Mouse (Mus musculus) embryo, embryonic 10.5 days (tissue): Measurements from ENCODE around the gene Gng7.

Experiments
- DNase-seq: peaks from one replicate; pipeline ENCODE4 v3.0.0-alpha.2; 2015; ENCODE audit warnings: low spot score

Gene Gng7

DNA sequence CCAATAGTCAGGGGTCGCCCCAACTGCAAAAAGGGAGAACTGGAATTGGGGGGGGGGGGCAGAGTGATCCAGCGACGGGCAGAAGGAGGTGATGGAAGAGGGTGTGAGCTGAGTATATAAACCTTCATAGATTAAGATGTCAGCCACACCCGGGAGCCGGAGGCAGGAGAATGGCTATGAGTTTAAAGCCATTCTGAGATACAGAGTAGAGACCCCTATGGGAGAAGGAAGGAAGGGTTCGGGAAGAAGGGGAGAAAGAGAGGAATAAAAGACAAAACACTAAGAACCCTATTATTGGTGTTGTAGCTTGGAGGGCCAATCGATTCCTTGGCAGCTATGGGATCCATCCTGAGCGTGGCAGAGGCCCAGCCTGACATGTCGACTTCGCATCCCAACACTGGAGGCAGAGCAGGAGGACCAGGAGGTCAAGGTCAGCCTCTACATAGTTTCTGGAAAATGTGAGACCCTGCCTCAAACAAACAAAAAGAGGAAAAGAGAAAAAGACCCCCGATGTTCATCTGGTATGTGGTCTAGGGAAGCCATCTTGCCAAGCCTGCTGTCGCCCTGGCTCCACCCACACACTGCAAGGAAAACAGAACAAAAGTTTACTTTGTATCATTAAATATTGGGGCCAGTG lies 11.0 kb upstream of the Gng7 start, which contains the start of gene Diras1:
TSS of gene Diras1 (minus strand) at position 24 of the 637 bp plus-strand sequence.
- no peak for DNase-seq

DNA sequence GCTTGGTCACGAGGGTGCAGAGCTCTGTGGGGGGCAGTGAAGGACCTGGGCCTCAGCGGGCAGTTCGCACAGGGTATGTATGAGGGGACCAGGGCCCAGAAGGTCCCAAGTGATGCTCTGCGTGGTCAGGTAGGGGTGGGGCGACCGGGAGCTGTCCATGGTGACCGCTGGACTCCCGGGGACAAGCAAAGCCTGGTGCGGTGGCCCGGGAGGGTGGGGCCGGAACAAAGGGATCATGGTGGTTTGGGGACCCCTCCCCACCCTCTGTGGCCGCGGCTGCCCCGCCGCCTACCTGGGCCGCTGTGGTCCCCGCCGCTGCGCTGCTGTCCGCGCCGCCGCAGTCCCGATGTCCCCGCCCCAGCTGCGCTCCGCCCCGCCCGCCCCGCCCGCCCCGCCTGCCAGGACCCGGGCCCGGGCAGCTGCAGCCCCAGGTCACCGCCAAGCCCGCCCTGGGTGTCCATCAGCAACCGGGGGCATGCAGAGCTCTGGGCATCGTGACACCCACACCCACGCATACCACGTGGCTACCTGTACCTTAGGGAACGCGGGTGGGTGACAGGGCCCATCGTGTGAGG lies 10.4 kb upstream of the Gng7 start:
- DNase-seq: peak; percentile 15

DNA sequence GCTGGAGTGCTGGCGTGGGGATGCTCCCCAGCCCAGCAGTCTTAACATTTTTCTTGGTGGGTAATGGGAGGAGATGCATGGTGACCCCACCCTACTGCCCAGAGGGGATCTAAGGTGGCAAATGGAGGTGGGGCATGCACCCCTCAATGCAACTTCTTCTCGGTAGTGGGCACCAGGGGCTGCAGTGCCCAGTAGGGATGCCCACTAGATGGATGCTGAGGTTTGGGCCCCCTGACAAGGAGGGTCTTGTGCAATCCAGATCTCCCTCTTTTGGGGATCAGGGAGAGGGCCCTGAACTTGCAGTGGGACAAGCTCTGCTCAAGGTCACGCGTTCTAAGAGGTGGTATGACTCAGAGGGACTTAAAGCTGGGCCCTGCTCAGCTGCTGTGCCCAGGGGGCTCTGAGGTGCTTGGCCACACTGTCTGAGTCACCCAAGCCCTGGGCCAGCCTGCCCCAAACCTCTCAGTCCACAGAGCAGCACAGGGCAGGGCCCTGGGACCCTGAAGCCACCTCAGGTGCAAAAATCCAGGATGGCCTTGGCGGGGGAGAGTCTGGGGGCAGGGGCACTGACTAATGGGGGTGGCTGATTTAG lies 9.7 kb upstream of the Gng7 start:
- no peak for DNase-seq

DNA sequence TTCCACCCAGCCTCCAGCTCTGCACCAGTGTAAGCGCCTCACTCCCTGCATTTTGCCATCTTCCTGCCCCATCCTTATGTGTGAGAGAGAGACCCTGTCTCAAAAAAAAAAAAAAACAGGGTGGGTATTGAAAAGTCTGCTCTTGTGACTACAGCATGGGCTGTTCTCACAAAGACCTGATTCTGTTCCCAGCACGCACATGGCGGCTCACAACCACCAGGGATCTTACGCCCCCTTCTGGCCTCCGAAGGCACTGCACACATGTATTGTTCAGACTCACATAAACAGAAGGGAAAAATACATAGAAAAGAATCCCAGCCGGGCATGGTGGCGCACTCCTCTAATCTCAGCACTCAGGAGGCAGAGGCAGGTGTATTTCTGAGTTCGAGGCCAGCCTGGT lies 8.0 kb upstream of the Gng7 start:
- no peak for DNase-seq

DNA sequence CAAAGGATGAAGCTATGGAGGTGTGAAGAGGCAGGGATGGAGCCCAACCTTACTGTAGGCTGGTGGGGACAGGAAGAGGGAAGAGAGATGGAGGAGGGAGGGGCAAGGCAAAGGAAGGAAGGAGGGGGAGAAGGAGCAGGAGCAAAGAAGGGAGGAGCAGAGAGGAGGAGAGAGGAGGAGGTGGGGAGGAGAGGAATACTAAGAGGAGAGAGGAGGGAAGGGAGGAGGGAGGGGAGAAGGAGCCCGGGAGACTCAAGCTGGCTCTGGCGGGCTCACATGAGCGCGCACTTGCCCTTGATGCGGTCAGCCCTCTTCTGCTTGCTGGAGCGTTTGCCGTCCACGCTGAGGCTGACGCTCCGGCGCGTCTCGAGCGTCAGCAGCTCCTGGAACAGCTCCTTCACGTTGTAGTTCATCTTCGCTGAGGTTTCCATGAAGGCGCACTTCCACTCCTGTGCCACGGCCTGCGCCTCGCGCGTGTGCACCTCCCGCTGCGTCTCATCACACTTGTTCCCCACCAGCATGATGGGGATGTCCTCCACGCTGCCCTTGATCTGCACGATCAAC lies 6.9 kb upstream of the Gng7 start:
- no peak for DNase-seq

DNA sequence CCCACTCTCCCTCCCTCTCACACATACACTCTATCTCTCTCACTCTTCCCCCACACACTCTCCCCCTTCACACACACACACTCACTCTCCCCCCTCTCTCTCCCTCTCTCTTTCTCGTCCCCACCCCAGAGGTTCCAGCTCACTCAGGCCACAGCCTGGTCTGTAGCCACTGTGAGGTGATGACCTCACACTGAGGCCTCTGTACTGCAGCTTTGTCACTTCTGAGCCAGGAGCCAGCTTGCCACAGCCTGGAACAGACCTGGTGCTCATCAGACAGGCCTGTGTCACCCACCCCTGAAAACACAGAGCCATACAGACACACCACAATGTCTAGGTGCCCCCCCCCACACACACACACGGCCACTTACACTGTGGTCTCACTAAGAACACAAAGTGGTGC lies 5.5 kb upstream of the Gng7 start:
- no peak for DNase-seq

DNA sequence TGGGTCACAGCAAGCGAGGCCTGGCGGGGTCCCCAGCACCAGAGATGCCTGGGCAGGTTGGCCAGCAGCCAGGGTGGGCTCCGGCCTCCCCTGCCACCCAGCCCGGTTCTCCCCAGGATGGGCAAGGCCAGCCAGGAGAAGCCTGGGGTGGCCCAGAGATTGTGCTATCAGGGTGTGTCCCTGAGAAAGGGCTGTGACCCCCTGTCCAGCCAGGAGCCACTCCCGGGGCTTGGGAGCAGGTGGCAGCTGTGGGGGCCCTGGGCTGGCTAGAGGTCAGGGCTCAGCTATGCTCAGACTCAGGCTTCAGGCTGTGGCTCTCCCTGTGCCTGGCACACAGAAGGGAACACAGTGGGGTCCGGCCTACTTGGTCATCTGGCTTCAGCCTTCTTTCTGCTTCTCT lies 4.9 kb upstream of the Gng7 start:
- no peak for DNase-seq

DNA sequence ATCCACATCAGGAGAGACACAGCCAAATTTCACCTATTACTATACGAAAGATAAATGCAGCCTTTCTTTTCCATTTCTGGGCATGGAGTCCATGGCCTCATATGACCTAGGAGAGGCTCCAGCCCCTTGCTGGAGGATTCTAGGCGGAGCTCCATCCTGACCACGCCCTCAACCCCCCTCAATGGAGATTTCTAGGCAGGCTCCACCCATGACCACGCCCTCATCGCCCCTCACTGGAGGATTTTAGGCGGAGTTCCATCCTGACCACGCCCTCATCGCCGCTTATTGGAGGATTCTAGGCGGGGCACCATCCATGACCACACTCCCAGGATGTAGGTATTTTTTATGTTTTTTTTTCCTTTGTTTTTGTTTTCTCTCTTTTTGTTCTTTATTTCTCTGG lies 3.6 kb upstream of the Gng7 start:
- DNase-seq: peak; percentile 64

DNA sequence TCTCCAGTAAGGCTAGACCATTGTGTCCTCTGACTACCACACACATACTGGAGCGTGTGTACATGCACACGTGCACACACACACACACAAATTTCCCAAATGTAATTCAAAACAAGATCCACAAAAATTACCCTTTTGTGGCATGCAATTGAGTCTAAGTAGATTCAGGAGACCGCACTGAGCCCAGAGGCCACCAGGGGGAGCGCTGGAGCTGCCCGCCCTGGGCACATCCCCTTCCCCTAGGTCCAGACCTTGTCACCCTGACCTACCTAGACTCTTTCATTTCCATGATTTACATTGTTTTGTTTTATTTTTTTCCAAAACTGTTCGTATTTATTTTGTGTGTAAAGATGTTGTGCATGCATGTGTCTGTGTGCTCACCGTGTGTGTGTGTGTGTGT lies 1.9 kb upstream of the Gng7 start:
- peak; percentile 68 for DNase-seq

DNA sequence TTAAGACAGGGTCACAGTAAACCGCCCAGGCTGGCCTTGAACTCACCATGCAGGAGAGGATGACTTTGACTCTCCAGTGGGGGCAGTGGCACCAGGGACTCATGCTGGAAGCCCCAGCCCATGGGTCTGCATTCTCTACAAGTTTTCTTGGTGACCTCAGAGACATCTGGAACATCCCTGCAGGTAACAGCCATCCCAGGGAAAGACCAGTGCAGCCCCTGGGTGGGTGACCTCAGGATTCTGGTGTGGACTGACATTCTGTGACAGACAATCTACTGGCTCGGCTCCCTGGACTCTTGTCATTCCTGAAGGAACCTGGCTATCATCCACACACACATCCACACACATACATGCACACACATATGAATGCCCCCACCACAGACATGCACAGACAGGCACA lies 921 bp upstream of the Gng7 start:
- no peak for DNase-seq

DNA sequence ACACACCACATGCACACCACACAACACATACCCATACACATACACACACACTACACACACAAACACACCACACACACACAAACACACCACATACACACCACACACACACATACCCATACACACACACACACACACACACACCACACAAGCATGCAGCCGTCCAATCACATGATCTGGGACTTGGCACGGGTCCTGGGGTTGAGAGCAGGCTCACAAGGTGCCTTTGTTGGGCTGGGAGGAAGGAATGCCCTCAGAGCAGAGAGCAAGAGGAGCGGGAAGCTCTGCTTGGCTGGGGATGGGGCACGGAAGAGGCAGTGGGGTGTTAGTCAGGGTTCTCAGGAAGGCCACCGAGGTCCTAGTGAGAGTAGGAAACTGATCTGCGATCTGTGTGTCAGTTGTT lies 3.9 kb downstream of the Gng7 start:
- DNase-seq: no peak

DNA sequence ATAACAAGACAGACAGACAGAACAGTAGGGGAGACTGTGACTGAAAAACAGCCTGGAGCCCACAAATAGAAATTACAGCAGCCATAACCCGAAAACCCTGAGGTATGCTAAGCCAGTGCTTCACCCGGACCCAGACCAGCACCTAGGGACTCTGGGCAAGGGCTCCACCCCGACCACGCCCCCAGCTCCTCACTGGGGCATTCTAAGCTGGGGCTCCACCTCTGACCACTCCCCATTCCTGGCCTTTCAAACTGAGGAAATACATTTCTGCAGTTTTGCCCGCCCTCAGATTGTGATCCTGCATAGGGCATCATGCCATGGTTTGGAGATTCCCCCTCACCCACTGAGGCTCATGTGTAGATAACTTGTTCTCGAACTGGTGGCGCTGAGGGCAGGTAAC lies 7.5 kb downstream of the Gng7 start:
- DNase-seq: no peak

DNA sequence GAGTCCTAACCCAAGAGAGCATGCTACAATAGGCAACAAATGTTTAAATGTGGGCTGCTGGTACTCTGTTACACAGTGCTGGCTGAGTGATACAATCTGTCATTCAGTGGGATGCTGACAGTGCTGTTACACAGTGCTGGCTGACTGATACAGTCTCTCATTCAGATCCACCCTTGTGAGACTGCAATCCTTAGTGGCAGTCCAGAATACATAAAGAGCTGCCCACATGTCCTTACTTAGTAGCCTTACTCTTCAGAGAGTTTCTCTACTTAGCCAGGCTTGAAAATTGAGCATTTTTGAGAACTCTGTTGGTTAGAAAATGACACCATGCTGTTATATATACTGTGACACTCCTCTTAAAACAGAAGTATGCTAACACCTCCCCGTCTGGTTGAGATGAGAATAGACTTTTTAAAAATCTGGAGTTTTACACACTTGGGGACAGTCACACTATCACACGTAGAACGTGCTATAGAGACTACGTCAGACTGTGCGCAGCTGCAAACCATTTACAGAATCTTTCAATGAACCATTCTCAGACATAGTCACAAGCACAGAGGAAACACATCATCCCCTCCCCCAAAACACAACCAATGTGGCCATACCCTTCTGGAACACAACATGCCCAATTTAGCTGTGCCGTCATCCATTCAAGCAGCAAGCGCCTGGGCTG lies 8.6 kb downstream of the Gng7 start:
- no peak for DNase-seq

DNA sequence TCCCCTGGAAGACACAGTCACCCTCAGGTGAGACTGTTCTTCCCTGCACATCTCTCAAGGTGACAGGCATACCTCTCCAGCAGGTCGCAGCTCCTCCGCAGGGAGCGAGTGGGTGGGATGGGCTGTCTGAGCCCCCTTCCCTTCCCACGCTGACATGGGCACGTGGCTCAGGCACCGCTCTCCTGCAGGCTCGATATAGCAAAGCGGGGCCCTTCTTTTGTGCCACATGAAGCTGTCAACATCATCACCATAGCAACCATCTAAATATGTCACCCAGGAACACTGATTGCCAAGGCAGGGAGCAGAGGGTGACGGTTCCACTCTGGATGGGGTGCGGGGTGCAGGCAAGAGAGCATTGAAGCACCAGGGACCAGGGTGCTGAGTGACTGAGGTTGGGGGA lies 13.6 kb downstream of the Gng7 start:
- DNase-seq: no peak

DNA sequence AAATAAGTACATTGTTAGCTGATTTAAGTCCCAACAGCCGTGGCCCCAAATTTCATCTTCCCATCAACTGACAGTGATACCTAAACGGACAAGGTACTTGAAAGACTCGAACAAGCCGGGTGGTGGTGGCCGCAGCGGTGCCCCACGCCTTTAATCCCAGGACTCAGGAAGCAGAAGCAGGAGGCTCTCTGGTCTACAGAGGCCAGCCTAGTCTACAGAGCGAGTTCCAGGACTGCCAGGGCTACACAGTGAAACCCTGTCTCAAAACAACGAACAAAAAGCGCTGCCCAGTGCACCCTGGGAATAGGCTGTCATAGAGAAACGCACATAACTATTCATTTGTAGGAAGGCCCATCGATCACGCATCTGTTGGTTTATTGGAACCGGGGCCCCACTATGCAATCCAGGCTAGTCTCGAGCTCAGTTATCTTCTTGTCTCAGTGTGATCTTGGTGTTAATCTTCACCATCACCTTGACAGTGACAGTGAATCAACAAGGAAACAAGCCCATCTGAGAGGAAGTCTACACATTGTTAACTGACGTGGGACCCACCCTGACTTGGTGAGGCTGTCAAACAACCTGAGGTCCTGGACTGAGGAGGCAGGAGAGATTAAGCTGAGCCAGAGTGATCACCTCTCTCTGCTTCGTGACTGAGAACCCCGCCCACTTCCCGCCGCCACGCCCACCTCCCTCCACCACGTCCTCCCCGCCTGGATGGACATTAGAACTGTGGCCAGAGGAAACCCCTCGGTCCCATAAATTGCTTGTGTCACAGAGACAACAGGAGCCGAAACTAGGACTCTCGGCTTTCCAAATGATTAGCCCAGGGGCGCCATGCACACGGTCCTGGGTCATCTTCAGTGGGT lies 14.3 kb downstream of the Gng7 start:
- DNase-seq: no peak

DNA sequence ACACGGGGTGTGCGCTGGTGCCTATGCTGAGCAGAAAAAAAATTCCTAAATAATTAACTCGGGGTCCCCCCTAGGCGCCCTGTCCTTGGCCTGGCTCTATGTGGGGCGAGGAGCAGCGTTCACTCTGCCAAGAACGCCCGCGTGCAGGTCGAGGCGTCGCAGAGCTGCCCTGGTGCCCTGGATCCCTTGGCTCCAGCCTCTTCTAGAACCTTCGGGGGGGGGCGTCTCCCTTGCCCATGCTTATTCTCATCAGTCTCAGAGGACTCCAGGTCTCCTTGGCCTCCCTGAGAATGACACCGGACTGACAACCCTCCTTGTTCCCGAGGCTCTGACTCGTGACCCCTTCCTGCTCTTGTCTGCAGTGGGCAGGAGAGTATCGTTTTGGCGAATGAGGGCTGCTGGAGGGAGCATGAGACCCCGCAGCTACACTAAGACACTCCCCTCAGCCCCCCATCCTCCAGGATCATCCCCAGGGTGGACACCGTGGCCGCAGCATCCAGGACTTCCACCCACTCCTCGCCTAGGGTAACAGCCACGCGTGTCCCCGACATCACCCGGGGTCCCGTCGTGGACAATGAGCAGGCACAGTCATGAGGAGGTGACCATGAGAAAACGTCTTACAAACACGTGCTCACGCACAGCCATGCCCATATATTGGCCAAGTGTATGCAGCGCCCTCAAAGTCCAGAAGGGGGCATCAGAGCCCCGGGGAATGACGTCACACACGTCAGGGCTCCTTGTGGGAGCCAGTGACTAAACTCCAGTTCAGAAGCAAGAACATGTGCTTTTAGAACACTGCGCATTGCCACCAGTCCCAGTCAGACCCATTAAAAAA lies 15.2 kb downstream of the Gng7 start:
- peak; percentile 94 for DNase-seq

DNA sequence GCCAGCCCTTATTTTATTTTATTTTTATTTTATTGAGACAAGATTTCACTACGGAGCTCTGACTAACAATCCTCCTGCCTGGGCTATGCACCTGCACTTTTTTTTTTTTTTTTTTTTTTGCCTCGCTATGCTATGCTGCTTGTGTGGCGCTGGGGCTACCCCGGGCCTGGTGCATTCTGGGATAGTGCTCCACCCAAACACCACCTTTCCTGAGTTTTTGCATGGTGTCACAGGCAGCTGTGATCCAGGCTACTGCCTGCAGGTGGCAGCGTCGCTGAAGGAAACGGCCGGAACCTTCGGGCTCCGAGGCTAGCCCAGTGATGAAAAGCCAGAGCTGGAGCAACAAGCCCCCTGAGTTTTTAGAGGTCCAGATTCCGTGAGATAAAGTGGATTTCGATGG lies 16.0 kb downstream of the Gng7 start:
- DNase-seq: peak; percentile 78

DNA sequence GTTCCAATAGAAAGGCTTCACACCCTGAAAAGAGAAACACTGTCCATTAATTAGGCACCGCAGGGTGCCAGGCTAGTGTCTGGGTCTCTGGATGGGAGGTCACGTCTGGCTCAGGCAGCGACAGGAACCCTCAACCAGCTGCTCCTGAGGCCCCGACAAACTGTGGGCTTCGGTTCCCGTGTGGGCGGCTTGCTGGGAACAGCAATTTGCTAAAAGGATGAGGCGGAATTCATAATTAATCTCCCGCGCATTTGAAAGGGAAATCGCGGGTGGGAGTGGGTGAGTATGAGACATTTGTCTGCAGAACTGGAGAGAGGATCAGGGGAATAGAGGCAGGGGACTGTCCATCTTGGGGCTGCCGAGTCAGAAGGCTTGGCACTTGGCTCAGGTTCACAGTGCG lies 16.7 kb downstream of the Gng7 start:
- no peak for DNase-seq

DNA sequence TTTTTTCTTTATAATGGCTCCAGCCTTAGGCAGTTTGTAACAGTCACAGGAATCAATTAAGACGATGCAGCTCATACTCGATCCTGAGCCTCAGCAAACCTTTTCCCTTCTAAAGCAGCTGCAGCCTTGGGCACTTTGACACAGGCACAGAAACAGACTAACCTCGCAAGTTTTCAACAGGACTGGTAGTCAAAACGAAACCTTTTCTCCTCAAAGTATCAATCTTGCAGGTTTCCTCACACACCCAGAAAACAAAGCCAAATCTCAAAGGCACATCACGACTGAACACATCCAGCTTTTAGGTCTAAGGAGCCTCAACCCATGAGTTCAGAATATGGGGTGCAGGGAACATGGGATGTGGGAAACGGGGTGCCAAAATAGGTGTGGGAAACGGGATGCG lies 17.4 kb downstream of the Gng7 start:
- DNase-seq: no peak

DNA sequence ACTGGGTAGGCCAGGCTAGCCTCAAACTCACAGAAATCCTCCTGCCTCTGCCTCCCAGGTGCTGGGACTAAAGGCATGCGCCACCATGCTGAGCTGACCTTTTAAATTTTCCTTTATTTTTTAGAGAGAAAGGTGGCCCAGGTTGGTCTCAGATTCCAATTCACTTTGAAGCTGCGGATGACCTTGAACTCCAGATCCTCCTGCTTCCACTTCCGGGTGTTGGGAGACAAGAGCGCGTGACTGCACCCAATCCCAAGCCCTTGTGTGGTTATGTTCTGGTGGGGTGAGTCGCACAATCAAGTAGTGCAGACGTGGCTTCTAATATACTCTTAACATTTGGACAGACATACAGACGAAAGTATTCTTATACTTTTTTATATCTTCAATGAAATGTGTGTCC lies 18.2 kb downstream of the Gng7 start:
- DNase-seq: no peak

DNA sequence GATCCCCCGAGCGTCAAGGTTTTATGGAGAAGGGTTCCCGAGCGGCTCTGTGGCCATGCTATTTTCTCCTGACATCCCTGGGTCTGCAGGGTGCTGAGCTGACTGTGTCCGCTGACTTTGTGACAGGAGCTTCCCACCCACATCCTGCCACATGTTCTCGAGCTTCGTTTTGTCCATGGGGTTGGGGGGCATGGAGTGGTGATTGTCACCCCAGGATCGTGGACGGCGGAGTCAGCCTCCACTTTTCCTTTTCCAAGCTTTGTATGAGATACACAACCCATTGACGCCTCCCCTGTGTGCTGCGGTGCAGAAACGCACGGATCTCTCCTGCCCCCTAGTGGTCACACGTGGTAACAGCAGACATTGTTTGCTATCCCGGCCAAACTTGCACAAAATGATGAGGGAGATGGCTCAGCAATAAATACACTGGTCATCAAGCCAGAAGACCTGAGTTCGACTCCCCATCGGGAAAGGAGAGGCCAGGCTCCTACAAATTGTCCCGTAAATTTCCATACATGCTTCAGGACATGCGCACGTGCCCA lies 19.6 kb downstream of the Gng7 start:
- peak; percentile 87 for DNase-seq
